In the genomic region with DNA sequence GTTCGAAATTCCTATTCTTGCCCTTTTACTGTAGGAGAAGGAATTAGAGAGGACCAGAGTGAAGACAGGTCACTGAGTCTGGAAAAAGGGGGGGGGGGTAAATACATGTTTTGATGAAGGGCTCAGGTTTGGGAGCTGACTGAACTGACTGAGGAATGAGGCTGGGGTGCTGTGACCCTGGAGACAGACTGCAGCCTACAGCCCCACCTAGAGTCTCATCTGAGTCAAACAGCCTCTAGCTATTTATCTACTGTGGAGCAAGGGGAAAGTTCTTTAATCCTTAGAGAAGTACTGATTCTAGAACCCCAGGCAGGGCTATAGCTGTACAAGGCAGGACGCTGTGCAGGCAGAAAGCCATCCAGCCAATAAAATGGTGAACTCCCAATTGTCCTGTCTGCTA, we compare ENCODE assay signal across 15 mouse cellular contexts.
A peak's percentile ranks its signal among the peaks of the same experiment; 100 is the strongest.
DNase-seq lines count a peak whose midpoint lies in the region; ATAC-seq and TF ChIP-seq lines count a peak whose summit lies in the region.
"Had no signal": no experiment of that assay in that cellular context is flagged by ENCODE, and none has a peak within 500 bp of the region (broad histone marks: within the 10 kb centered on the region; RNA-seq: fewer than 3 reads in every experiment).

No protein-coding gene starts in this region.

- H3K36me3 ChIP-seq in intestine, postnatal 0 days (ENCODE audit: control insufficient read depth, insufficient read depth) = no peaks in the 10 kb centered on the region
- no peaks in the 10 kb centered on the region for H3K36me3 ChIP-seq in intestine, embryonic 16.5 days (ENCODE audit: control insufficient read depth, insufficient read depth, low read length)
- H3K36me3 ChIP-seq in midbrain, postnatal 0 days (ENCODE audit: insufficient read depth, low read length) = no peaks in the 10 kb centered on the region
- no peaks in the 10 kb centered on the region for H3K36me3 ChIP-seq in midbrain, embryonic 11.5 days (ENCODE audit: control insufficient read depth, insufficient read depth, low read length)
- no peaks in the 10 kb centered on the region for H3K36me3 ChIP-seq in small intestine, adult 2 months (ENCODE audit: control insufficient read depth, insufficient read depth, low read length)
- H3K36me3 ChIP-seq: hindbrain, embryonic 15.5 days had no signal

- no peak for ATAC-seq in intestine, postnatal 0 days
- no peak for ATAC-seq in intestine, embryonic 16.5 days
- no peak for ATAC-seq in midbrain, postnatal 0 days (ENCODE audit: low FRiP score)
- no peak for ATAC-seq in midbrain, embryonic 11.5 days (ENCODE audit: low FRiP score)

- TF ChIP-seq CTCF in intestine, postnatal 0 days (IDR thresholded peaks at IDR 0.05; ENCODE audit: low read depth) = peak; percentile 55
- TF ChIP-seq CTCF in midbrain, postnatal 0 days (IDR thresholded peaks at IDR 0.05) = peak; percentile 51
- TF ChIP-seq CTCF in small intestine, adult 2 months (IDR thresholded peaks at IDR 0.05; ENCODE audit: extremely low read depth, insufficient read length, insufficient replicate concordance, low read depth, low read length) = 0 out of 2 replicates have a peak, but pooled peaks have one; percentile 8

- H3K4me3 ChIP-seq in intestine, postnatal 0 days (ENCODE audit: low read depth, low read length) = no peak overlapping the region
- no peak overlapping the region for H3K4me3 ChIP-seq in intestine, embryonic 16.5 days (ENCODE audit: low read length)
- no peak overlapping the region for H3K4me3 ChIP-seq in midbrain, postnatal 0 days (ENCODE audit: low read depth, low read length)
- no peak overlapping the region for H3K4me3 ChIP-seq in midbrain, embryonic 11.5 days (ENCODE audit: low read depth, low read length)
- no peak overlapping the region for H3K4me3 ChIP-seq in small intestine, adult 2 months (ENCODE audit: low read depth, low read length)
- H3K4me3 ChIP-seq: erythroblast, embryonic 14.5 days; hindbrain, embryonic 15.5 days had no signal

- H3K9ac ChIP-seq in intestine, postnatal 0 days (ENCODE audit: low read depth, low read length) = no peak overlapping the region
- no peak overlapping the region for H3K9ac ChIP-seq in intestine, embryonic 16.5 days (ENCODE audit: low read depth, low read length)
- H3K9ac ChIP-seq in midbrain, postnatal 0 days (replicated peaks; ENCODE audit: low read length, poor library complexity, severe bottlenecking) = no peak overlapping the region
- no peak overlapping the region for H3K9ac ChIP-seq in midbrain, embryonic 11.5 days (ENCODE audit: low read length)
- H3K9ac ChIP-seq: hindbrain, embryonic 15.5 days had no signal

- H3K27me3 ChIP-seq in intestine, postnatal 0 days (replicated peaks; ENCODE audit: control insufficient read depth, insufficient read depth, low read length) = no peaks in the 10 kb centered on the region
- no peaks in the 10 kb centered on the region for H3K27me3 ChIP-seq in intestine, embryonic 16.5 days (replicated peaks; ENCODE audit: control insufficient read depth, insufficient read depth, low read length)
- H3K27me3 ChIP-seq in midbrain, postnatal 0 days (ENCODE audit: insufficient read depth, low read length) = no peaks in the 10 kb centered on the region
- no peaks in the 10 kb centered on the region for H3K27me3 ChIP-seq in midbrain, embryonic 11.5 days (ENCODE audit: control insufficient read depth, insufficient read depth, low read length)
- no peaks in the 10 kb centered on the region for H3K27me3 ChIP-seq in small intestine, adult 2 months (ENCODE audit: control insufficient read depth, insufficient read depth, low read length)
- H3K27me3 ChIP-seq: hindbrain, embryonic 15.5 days had no signal

- H3K4me2 ChIP-seq in intestine, postnatal 0 days (replicated peaks; ENCODE audit: low read depth) = no peak overlapping the region
- no peak overlapping the region for H3K4me2 ChIP-seq in intestine, embryonic 16.5 days (ENCODE audit: low read depth, low read length)
- H3K4me2 ChIP-seq in midbrain, postnatal 0 days (ENCODE audit: low read depth, low read length, poor library complexity, severe bottlenecking) = no peak overlapping the region
- H3K4me2 ChIP-seq in midbrain, embryonic 11.5 days = no peak overlapping the region
- H3K4me2 ChIP-seq: hindbrain, embryonic 15.5 days had no signal

- H3K9me3 ChIP-seq in intestine, postnatal 0 days (ENCODE audit: control insufficient read depth) = no peaks in the 10 kb centered on the region
- no peaks in the 10 kb centered on the region for H3K9me3 ChIP-seq in intestine, embryonic 16.5 days (ENCODE audit: control insufficient read depth, low read length)
- H3K9me3 ChIP-seq in midbrain, postnatal 0 days (ENCODE audit: low read length) = no peaks in the 10 kb centered on the region
- no peaks in the 10 kb centered on the region for H3K9me3 ChIP-seq in midbrain, embryonic 11.5 days (ENCODE audit: control insufficient read depth, low read length)
- H3K9me3 ChIP-seq: hindbrain, embryonic 15.5 days had no signal

- H3K27ac ChIP-seq in intestine, postnatal 0 days (ENCODE audit: low read depth, low read length) = no peak overlapping the region
- H3K27ac ChIP-seq in intestine, embryonic 16.5 days (ENCODE audit: low read length) = no peak overlapping the region
- H3K27ac ChIP-seq in midbrain, postnatal 0 days (ENCODE audit: low read depth, low read length) = no peak overlapping the region
- no peak overlapping the region for H3K27ac ChIP-seq in midbrain, embryonic 11.5 days (ENCODE audit: low read depth, low read length)
- H3K27ac ChIP-seq in small intestine, adult 2 months (ENCODE audit: insufficient read depth, low read depth, low read length) = no peak overlapping the region
- H3K27ac ChIP-seq: hindbrain, embryonic 15.5 days had no signal

- TF ChIP-seq POLR2A in small intestine, adult 2 months (IDR thresholded peaks at IDR 0.05; ENCODE audit: low read depth, low read length) = no peak

- peak; percentile 40 for DNase-seq in embryo, embryonic 10 days (ENCODE audit: low spot score)
- no peak for DNase-seq in embryo, embryonic 9.5 days (ENCODE audit: extremely low spot score)
- DNase-seq in midbrain, postnatal 0 days (ENCODE audit: low spot score) = no peak
- no peak for DNase-seq in midbrain, embryonic 11.5 days (ENCODE audit: low spot score, missing footprints)
- DNase-seq in thymus, postnatal 14 days = no peak
- DNase-seq: cerebellum, postnatal 10 days; gastrocnemius, postnatal 25 days; kidney, postnatal 14 days; spleen, adult 18-20 months; thymus, adult 18-20 months had no signal

- no peaks in the 10 kb centered on the region for H3K4me1 ChIP-seq in intestine, postnatal 0 days (replicated peaks; ENCODE audit: control insufficient read depth, insufficient read depth, low read length)
- H3K4me1 ChIP-seq in intestine, embryonic 16.5 days (ENCODE audit: control insufficient read depth, insufficient read depth, low read length) = no peaks in the 10 kb centered on the region
- H3K4me1 ChIP-seq in midbrain, postnatal 0 days (ENCODE audit: insufficient read depth, low read length) = no peaks in the 10 kb centered on the region
- H3K4me1 ChIP-seq in midbrain, embryonic 11.5 days (ENCODE audit: control insufficient read depth, insufficient read depth, low read length) = no peaks in the 10 kb centered on the region
- H3K4me1 ChIP-seq in small intestine, adult 2 months (ENCODE audit: control insufficient read depth, insufficient read depth, insufficient read length, low read length) = no peaks in the 10 kb centered on the region
- H3K4me1 ChIP-seq: hindbrain, embryonic 15.5 days had no signal

- 84% methylated on average over 2 of the region's 2 CpGs for WGBS in intestine, postnatal 0 days
- 89% methylated on average over 2 of the region's 2 CpGs for WGBS in intestine, embryonic 16.5 days
- 84% methylated on average over 2 of the region's 2 CpGs for WGBS in midbrain, postnatal 0 days
- WGBS in midbrain, embryonic 11.5 days = 87% methylated on average over 2 of the region's 2 CpGs
- 84% methylated on average over 2 of the region's 2 CpGs for WGBS in small intestine, adult 2 months
